Mouse (Mus musculus) right cerebral cortex, adult 2 months (tissue): ENCODE measurements around the gene Slc25a28.

ENCODE experiments used
- DNase-seq, 2 experiments: peaks; one replicate each; pipeline ENCODE4 v3.0.0; 2021 to 2022; ENCODE audit warnings: low spot score in 2 of 2

Slc25a28 gene

DNA sequence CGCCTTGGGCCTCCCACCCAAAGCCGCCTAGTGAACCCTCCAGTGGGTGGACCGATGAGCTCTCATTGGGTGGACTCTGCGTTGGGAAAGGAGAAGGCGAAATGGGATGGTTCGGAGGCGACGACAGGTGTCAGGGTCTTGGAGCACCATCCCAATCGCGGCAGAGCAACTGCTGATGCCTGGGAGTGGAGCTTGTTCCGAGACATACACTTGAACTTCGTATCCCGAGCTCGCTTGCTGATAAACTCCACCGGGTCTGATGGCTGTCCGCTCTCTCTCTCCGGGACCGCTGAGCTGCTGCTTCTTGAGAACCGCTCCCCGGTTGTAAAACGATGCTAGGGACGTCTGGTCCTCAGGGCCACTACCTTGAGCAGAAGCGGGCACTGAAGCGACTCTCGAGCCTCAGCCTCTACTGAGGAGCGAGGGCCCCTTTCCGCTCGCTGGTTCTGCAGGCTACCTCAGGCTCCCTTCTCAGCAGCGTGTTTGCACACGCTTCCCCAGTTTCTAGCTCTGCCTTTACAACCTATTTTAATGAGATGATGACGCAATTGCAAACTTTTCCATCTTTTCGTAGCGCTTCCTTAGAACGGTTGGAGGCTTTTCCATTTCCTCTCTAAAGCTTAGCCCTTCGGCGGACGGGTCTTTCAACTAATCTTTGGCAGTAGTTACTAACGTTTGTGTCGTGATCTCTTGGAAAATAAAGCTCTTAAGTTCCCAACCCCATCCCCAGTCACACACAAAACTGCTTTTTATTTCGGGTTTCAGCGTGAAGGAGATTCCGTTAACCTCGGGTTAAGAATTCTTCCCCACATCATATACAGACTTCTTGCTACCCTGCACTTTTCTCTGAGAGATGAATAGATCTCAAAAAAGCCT, 1.1 kb upstream of the Slc25a28 start:
- DNase-seq = peak; percentile 38 to 56

- peak; percentile 35 to 43 for DNase-seq
Measured at GRCm38 (mm10) chr19:43674316-43674689, 378 bp downstream of the Slc25a28 start.

DNA sequence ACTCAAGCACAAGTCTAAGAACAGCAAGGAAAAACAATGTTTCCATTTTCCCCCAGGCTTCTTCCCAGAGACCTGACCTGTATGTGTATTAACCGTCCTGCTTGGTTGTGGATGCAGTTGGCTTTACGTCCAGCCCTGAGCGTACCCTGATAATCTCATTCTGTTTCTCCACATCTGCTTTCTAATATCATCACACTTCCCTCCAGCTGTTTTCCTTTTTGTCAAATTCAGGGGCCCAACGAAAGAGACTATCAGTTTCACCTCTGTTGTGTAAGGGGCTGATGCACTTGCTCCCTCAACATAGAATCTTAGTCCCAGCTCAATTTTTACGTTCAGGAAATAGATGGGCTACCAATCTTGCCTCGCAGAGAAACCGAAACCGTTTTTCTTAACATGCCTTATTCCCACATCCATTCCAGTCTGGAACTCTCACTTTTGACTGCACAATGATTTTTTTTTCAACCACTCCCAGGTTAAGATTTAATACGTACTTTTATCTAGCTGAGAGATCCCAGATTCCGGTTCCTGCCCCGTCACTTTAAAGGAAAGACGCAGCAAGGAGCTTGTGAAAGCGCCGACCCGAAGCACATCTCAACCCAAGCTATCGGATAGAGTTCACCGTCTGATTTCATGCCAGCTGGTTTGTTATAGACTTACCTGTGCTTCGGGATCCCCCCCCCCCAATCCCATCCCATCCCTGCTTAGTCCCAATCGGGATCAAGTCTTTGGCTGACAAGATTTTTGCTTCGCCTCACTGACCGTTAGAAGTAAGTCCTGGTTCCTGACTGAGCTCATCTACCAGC, 967 bp downstream of the Slc25a28 start:
- no peak for DNase-seq

GRCm38 (mm10) chr19:43671054-43671453, 3.6 kb downstream of the Slc25a28 start:
- DNase-seq = no peak

DNA sequence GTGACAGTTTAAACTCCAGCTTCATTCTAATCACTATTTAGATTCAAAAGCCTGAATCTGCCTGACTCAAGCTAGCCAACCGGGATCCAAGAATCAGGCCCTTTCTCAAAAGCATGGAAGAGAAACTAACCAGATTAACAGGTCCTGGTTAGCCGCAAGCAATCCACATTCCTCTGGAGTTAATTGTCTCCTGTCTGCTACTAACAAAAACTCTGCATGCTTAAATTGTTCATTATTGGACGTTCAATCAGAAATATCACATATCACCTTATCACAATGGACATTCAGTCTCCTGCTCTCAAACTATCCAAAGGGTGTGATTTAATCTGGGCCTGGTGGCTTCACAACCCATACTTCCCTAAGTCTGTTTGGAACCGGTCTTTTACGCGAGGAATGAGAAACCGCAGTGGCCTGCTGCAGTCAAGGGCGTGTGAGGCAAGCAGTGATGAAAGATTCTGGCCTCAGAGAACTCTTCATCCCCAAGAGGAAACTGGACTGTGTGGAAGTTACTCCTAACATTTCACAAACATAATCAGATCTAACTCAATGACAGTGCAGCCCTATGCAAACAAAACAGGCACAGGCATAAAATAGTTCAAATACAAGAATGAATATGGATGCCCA, 5.4 kb downstream of the Slc25a28 start:
- no peak for DNase-seq

DNA sequence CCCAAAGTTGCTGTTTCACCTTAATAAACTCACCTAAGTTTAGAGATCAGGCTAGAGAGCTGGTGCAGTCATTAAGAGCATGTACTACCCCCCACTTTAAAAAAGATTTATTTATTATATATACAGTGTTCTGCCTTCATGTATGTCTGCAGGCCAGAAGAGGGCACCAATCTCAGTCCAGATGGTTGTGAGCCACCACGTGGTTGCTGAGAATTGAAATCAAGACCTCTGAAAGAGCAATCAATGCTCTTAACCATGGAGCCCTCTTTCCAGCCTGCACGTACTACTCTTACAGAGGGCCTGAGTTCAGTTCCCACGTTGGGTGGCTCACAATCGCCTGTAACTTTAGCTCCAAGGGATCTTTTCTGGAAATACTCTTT, 7.3 kb downstream of the Slc25a28 start:
- no peak for DNase-seq

DNA sequence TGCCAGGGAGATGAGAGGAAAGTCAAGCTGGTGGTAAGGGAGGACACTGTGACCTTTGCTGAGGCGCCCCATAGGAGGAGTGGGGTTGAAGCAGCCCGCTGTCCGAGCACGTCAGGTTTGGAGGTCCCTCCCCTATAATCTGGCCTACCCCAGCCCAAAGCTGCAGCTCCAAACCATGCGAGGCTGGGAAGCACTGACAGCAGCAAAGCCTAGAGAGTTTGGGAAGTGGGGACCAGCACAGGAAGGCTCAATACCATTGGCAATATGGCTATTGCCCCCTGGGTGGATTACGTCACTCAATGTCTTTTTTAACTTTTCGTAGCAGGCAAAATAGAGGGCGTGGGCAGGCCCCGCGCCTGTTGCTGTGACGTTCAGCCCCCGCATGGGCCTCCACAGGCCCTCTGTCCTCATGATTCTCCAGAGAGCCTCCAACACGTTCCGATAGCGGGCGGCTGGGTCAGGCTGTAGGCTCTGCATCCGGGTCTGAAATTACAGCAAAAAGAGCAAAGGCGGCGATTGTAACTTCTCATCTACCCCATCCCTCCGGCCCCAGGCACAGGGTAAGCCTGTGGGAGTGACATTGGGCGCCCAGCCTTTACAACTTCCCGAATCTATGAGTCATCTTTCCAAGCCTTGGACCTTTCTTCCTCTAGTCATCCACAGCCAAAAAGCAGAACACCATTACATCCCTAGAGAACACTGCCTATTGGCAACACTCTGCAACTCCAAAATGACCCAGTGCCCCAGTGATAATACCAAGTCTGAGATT, 7.8 kb downstream of the Slc25a28 start:
- no peak for DNase-seq

DNA sequence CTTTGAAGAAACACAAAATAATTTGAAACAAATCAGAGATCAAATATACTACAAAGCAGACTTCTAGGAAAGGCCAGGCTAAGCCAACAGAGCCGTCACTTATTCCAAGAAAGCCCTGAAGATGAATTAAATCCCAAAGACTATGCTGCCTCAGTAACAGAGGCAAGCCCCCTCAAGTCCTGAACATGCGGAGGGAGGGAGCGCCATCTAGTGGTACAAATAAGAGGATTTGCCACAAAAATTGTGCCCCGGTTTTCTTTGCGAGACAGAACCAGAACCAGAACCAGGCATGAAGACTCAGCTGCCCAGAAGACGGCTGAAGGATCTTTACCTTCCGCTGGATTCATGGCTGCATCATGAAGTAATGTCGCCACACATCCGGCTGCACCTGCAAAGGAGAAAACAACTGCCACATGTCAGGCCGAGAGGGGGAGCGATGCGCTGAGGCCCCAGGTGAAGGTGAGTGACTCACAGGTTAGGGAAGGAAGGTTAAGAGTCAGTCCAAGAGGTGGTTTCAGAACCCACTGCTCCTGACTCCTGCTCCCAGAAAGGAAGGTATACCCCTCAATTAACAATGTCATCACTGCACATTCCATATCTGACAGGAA, 9.1 kb downstream of the Slc25a28 start:
- DNase-seq = peak; percentile 53 to 59

DNA sequence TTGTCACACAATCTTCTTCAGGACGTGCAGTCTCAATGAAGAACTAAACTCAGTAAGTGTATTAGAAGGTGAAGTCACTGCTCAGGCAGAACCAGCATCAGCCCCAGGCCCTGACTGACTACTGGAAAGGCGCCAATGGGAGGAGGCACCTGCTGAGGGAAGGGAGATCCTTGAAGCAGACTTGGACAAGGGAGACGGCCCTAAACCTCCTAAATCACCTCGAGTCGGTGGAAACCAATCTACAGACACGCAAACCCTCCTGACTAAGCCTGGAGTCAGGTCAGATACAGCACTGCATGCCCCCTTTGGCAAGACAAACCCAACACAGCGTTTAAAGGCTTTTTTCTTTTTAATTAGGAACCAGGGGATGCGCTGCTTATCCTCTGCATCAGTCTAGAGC, 11.2 kb downstream of the Slc25a28 start:
- no peak for DNase-seq

- no peak for DNase-seq
Measured at GRCm38 (mm10) chr19:43662176-43662967, 12.3 kb downstream of the Slc25a28 start.

DNA sequence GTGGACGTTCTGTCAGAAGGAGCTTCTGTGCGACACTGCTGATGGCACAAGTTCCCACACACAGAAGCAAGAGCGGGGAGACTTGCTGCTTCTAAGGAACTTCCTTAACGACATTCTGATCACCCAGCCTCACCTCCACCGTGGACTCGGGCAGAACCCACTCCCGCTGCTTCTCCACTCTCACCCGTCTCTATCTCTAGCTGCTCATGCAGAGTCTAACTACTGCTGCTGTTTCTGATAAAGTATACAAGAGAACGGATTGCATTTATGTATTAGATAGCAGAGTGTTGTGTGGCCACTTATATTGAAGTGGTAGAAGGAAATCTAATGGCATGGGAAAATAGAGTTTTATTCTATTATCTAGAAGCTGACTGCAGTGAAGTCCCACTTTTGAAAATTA, 13.9 kb downstream of the Slc25a28 start:
- no peak for DNase-seq

GRCm38 (mm10) chr19:43659632-43660031, 15.0 kb downstream of the Slc25a28 start:
- DNase-seq = no peak

- DNase-seq = peak; percentile 43 to 68
Measured at GRCm38 (mm10) chr19:43655735-43656492, 18.8 kb downstream of the Slc25a28 start.

- no peak for DNase-seq
Measured at GRCm38 (mm10) chr19:43651241-43651785, 23.4 kb downstream of the Slc25a28 start.

DNA sequence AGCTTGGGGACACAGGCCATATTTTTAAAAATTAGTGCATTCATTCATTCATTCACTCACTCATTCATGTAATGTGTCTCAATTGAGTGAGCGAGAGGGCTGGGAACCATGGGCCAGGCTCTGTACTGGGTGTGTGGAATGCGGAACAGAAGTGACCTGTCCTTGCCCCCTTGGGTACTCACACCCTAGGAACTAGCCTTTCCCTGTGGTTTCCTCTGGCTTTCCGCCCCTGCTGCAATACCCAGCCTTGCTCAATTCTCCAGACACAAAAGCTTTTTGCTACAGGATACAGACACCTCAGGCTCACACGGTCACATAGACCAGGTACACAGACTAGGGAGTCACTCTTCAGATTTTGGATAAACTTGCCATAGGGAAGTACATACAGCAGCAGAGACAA, 26.3 kb downstream of the Slc25a28 start:
- no peak for DNase-seq

GRCm38 (mm10) chr19:43647261-43647660, 27.4 kb downstream of the Slc25a28 start:
- no peak for DNase-seq

DNA sequence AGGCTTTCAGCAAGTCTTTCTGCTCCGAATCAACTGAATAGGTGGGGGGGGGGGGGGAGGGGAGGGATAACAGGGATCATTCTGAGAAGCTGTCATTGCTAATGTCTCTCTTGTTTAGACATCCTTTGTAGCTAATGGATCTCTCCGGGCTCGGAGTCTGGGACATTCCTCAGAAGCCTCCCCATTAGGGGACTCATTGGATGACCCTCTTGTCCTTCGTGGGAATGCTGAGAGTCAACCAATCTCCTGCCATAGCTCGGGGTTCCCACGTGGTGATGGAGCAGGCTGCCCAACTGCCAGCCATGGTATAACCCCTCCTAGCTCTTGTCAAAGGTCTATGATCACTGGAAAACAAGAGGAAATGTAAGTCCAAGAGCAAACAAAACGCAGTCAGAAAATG, 27.8 kb downstream of the Slc25a28 start:
- no peak for DNase-seq

DNA sequence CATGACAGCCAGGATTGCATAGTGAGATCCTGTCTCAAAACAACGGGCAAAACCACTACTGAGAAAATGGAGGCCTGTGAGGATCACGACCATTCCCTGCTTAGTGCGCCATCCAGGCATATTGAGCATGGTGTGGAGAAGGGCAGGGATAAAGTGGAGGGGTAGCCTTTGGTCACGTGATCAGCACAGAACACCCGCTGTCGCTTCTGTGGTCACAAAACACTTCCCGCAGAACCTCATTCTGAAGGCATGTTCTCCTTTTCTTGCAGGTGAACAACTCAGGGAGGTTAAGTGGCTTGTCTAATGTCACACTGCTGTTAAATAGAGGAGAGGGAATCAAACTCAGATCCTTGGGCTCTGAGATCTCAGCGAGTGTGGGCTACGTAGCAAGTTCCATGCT, 29.2 kb downstream of the Slc25a28 start:
- DNase-seq = no peak

- DNase-seq = no peak
Measured at GRCm38 (mm10) chr19:43642843-43643242, 31.8 kb downstream of the Slc25a28 start.
